Mouse (Mus musculus) liver, embryonic 14.5 days (tissue): ENCODE data around the gene Rex1bd.

ENCODE experiments used
- CTCF ChIP-seq: IDR thresholded peaks from 2 replicates; pipeline ENCODE4 v1.5.1; 2016; ENCODE audit warnings: antibody characterized with exemption, low read depth, control low read depth
- EP300 ChIP-seq: IDR thresholded peaks from 2 replicates; pipeline ENCODE4 v1.6.1; 2016; ENCODE audit warnings: antibody characterized with exemption, low read depth

- TF ChIP-seq CTCF = no peak
- TF ChIP-seq EP300 = no peak
Observed at GRCm38 (mm10) chr8:70519606-70520005, 13.1 kb upstream of the Rex1bd start.
